Mouse (Mus musculus): ENCODE results near the gene Cep162.
A peak's percentile ranks its signal among the peaks of the same experiment; 100 is the strongest.

Gene Cep162

DNA sequence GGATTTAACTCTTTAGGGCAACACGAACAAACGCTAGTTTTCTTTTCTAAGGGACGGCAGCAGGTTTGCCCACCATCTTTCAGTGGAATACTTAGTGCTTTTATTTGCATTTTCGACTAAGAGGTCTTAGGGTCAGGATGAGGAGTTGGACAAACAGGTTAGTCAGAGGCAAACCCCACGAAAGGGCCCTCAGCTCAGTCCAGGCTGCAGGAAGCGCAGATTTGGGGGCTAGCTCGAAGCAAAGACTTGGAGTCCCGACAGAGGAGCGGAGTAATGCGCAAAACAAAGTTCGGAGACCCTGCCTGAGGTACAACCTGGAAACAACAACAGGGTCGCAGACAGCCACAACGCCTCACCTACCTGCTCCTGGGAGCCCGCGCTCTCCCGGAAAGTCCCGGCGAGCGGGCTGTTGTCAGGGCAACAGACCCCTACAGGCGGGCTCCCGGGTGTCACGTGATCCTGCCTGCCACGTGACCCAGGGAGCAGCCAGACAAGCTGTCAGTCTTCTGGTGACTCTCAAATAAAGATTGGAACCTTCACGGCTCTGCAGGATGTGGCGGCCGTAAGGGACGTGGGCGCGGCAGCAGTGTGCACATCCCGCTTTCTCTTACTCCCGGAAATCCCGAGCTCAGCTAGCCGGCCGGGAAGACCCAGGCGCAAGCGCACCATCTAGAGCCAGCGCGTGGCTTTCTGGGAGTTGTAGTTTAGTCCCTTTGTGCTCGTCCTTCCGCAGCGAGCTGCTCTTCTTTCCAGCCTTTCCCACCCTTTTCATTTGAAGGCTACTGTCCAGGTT is at the start of gene Cep162:
Gene Cep162 (minus strand): TSS at position 634 of the 793 bp plus-strand sequence.
- peak; percentile 89 to 92 for DNase-seq

DNA sequence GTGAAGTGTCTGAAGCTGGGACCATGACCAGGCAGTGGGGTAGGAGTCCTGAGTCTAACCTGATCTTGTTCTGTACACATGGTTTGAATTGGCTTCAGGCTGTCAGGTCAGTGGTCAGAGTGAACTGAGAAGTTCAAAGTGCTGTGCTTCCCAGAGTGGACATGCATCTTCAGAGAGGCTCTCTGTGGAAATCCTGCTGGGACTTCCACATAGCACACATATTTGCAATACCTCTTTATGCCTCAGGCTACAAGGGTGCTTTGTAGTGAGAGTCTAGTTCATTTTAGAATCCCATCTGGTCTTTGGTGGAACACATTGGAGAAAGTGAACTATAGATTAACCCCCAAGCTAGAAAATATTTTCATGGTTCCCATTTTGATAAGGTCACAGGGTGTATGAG is 47.9 kb upstream of the Cep162 start:
- no peak for DNase-seq

DNA sequence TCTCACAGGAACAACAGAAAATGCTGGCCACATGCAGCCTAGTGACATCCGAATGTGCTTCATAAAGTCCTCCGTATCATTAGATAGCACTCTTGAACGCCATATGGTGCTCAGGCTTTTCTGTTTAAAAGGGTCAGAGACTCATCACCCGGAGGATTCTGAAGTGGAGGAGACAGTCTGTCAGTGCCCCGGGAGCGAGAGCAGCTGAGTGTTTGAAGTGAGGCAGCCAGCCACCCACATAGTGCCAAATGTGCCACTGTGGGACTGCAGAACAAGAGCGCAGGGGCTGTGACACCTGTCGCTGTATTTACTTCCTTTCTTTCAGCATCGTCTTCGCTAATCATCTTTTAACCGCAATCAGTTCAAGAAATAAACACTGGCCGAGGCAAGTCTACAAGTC is 43.6 kb upstream of the Cep162 start:
- no peak for DNase-seq

DNA sequence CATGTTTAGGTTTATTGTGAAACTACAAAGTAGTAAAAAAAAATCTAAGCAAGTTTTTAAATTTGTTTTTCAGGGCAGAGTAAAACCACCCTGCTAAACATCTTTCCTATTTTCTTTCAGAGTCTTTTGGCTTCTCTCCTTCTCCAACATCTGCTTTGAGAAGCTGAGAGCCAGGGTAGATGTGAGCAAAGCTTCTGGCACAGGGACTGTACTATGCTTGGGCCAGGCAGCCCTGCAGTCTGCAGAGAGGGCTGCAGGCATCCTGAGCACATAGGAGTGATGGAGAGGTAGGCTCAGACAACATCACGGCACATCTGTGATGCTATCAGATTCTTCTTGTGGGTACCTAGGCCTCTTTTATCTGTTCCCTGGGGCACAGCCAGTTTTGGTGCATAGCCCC is 42.2 kb upstream of the Cep162 start:
- DNase-seq, result no peak

DNA sequence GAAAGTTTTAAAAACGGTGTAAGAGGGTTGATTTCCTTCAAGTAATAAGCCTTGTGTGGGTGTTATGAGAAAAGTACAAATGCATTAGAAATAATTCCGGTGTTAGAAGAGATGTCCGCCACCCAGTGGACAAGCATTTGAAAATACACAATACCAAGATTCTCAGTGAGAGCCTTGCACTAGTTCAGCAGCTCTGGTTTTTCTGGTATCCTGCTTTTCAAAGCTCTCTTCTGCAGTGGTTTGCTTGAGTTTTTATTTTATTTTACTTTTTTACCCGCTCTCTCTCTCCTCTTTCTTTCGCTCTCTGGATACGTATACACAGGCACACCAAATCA is 327 bp upstream of the Cep162 start:
- no peak for DNase-seq

DNA sequence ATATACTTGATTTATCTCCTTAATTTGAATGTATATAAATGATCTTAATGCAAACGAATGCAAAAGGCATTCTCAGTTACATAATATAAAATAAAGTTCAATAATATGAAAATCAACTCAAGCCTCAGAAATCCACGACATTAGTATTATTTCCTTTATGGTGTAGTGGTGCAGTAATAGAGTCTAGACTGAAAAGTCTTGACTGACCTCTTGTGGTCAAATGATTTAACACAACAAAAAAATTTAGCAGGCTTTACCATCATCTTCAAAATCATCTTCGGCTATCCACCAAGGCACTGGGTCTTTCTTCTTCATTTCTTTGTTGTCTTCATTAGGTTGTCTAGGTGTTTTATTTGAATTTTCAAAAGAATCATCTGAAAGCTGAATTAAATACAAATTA is 7.2 kb downstream of the Cep162 start:
- DNase-seq, result no peak

DNA sequence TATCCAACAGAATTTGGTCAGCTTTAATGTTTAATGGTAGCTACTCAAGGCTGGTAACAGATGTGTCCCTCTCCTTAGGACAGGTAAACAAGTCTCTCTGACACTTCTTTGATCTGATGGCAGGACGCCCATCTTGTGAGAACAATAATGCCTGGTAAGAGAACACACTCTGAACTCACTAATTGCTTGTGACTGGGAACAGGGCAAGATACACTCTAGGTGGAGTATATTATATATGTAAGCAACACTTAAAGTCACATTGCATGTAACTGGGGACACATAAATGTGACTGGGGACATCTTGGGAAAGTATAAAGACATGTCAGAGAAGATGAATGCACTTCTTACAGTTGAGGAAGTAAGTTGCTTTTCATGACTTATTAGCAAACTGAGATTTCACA is 7.7 kb downstream of the Cep162 start:
- no peak for DNase-seq

DNA sequence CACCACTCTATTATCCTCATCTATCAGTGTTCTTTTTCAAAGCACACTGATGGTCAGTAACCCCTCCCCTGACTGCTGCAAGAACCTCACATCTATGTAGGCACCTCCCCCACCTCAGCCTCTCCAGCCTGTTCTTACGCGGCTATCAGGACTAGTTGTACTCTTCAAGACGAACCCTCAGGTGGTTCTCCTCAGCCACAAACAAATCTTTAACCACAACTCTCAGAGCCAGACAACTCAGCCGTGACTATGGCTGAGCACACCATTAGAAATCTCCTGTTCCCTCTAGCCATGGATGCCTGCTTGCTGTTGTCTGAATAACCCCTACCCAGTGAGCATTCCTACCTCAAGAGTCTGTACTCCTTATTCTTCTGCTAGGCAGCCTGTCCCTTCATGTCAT is 42.1 kb downstream of the Cep162 start:
- no peak for DNase-seq

DNA sequence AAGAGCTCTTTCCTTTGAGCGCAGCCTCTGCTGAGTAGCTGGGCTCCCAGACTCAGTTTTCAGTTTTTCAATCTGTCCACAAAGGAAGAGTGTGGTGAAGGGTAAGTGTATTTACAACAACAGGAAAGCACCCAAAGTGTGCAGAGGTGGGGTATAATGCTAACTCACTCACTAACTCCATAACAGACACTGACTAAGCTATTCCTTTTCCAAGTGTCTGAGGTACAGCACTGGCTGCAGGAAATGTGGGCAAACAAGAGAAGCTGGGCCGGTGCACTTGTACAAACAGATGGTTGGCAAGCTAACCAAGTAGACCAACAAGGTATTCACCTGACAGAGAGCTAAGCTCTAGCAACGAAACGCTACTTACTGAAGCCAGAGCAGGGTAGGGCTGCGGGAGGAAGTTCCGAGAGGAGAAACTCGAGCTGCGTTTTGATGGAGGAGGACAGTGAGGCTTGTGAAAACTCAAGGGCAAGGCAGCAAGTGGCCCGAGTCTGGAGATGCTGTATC is 44.5 kb downstream of the Cep162 start:
- no peak for DNase-seq

DNA sequence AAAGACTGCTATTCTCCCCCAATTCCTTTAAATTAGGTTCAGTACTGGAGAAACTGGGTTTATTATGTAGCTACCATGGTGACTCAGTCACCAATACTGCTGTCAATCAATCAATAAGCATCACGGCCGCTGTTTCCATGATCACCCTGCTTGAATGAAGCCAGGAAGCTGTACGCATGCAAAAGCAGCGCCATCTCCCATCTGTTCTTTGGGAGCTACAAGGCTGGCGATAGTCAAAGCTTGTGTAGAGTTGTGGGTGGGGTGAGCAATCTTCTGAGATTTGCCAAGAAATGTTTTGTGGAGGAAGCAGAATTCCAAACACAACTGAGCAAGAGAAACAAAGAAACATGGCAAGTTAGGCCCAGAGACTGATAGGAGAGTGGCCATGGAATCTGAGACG is 52.9 kb downstream of the Cep162 start:
- no peak for DNase-seq

DNA sequence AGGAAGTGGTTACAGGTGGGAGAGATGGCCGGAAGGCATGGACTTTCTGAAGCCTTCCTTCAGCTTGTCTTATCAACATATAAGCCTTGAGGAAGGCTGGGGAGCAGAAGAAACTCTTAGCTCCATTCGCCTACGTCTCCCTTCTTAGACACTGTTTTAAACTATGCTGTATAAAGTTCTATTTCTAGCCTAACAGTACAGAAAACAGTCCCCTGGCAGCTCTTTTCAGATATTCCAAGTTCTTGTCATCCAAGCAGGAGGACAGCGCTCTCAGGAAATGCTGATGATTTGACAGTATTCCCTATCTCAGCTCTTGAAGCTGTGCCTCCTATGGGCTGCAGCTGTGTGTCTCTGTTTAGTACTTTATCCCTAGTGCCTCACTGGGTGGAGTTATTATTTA is 54.4 kb downstream of the Cep162 start:
- no peak for DNase-seq

DNA sequence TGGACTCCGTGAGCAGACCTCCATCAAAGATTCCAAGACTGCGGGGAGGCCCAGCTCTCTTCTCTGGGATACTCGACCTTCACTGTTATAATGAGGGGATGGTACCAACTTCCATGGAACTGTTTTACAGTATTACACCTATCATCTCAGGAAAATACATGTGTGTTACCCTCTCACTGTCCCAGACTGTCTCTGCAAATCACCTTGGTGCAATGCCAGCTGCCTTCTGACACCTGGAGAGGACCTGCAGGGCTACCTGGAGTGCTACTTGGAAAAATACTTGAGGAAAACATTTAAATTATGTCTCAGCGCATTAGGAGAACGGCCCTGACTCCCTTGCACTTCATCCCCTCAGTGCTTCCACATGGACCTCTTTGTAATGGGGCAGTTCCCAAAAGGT is 54.9 kb downstream of the Cep162 start:
- DNase-seq, result no peak

DNA sequence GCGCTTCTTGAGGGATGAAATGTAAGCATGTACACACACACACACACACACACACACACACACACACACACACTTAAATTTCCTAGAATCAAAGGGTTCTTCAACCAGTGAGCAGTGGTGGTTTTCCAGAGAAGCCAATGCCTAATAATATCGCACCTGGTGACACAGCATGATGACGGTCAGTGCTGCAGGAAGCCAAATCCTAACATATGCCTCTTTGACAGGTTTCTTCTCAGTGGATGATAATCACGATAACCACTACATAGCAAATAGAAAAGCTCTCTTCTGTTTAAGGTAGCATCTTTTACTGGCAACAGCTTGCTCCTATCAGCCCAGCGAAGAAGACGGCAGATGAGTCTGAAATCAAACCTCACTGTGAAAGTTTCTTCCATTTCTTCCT is 57.3 kb downstream of the Cep162 start:
- DNase-seq, result no peak

DNA sequence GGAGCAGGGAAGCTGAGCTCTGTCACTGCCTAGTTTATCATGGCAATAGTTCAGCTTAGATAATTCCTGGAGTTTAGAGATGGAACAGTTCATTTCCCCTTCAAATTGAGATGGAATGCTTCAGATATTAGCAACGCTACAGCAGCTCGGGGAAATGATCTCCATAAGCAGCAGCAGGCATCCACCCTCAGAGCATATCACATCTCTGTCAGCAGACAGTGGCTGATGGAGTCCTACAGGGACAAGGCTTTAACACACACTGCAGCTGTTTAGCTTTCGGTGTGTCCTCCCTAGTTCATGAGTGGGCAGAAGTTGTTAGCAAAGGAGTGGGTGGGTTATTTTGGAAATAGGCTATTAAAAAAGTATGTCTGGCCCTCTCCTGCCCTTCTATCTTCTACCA is 58.1 kb downstream of the Cep162 start:
- no peak for DNase-seq

DNA sequence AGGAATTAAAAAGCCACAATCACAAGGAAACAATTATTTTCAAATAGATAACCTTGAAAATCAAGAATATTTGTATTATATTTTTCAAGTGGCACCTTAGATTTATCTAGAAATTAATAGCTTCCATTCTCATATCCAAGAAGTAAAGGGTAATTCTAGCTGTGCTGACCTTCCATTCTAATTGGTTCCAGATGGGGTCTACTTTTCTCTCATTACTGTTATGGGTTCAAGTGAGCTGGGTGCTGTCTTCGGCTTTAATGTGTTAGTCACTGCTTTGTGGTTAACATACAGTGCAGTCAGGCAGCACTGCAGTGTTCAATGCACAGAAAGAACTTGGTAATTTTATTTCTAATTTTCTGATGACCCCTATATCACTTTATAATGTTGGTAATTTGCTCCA is 61.6 kb downstream of the Cep162 start:
- no peak for DNase-seq

DNA sequence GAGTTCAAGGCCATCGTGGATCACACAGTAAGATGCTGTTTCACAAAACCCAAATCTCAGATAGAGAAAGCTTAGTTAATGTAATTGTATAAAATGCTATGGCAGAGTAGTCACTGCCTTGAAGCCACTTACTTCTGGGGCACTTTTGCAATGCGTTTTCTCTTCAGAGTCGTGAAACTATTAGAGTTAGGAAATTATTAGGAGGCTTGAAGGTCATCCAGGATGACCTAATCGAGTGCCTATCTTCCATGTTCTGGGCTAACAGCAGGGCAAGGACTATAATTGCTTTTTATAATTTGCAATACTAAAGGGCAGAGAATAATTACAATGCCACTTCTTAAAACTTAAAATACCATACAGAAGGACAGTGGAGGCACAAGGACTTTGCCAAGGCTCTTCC is 68.0 kb downstream of the Cep162 start:
- DNase-seq, result no peak

DNA sequence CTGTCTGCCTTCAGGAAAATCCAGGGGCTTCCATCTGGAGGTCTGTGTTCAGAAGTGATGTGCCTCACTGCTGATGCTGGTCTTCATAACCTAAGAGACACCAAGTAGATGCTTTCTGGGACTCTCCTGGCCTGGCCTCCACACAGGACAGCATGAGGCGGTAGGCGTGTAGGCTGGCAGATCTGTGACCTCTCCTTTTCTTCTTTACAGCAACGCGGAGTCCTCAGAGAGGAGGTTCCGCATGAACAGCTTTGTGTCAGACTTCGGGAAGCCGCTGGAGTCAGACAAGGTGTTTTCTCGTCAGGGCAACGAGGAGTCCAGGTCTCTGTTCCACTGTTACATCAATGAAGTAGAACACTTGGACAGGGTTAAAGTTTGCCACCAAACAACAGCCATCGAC is 73.1 kb downstream of the Cep162 start:
- no peak for DNase-seq

DNA sequence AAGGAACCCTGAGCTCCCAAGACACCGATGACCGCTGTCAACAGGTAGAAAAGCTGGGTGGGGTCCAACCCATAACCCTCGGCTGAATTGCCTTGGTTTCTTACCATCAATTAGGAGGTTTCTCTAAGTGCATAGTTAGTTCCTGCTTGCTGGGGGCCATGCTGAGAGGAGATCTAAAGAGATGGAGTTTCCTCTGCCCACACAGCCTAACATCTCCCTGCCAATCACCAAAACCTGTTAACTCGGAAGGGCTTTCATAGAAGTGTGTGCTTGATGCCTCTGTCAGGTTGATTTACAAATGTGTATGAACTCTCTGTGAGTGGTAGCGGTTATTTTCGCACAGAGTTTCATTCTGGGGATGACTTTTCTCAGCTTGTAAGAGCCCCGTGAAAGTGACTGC is 76.8 kb downstream of the Cep162 start:
- no peak for DNase-seq

DNA sequence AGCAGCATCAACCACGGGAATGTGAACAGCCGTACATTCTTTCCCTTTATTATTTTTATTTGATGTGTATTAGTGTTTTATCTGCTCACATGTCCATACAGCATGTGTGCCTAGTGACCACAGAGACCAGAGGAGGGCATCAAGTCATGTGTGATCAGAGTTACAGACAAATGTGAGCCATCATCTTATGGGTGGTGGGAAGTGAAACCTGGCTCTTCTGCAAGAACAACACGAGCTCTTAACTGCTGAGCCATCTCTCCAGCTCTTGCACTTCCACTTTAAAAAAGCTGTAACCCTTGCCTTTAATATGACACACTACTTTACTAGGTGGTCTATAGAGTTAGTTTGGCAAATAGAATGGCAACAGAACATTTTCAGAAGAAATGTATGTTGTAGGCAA is 83.8 kb downstream of the Cep162 start:
- DNase-seq, result no peak

DNA sequence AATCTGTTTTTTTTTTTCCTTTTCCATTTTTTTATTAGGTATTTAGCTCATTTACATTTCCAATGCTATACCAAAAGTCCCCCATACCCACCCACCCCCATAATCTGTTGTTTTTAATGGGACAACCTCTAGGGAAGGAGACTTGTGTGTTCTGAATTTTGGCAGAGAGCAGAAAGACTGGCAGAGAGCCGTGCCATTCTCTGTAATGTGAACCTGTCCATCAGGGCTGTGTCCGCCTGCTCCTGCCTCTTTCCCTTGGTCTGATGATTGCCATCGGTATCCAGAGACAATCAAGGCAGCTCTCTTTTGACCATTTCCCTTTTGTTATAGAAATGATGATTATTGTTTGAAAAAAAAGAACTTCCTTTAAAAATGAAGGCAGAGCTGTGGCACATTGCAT is 84.4 kb downstream of the Cep162 start:
- no peak for DNase-seq

DNA sequence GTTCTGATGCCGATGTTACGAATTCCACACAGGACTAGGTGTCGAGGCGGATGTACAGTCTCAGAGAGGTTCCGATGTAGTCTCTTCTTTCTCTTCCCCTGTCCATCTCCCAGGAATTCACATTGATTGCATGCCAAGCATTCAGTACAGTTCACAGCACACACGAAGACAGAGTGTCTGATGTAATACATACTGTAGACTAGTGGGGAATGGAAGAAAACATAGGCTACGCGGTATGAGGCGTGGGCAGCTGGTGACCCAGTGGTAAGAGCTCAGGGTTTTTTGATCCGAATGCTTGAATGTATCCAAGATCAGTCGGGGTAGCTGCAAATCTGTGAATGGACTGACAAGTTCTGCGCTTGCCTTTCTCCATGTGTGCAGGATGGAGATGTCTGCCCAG is 86.2 kb downstream of the Cep162 start:
- no peak for DNase-seq

DNA sequence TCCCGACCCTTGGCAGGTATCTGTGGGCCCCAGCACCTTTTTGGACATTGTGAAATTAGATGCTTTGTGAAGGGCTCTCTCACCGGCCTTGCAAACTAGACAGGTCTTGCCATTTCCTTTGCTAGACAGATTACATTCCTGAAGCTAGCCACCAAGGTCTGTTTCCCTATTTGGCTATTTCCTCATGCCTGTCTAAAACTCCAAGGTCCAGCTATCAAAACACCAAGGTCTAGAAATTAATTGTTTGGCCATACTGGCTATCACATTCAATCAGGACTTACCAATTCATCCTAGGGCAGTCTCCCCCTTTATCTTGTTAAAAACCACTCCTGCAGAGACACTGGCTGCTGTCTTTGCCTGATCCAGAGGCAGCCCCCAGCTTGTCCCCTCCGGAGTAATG is 87.3 kb downstream of the Cep162 start:
- DNase-seq, result no peak

DNA sequence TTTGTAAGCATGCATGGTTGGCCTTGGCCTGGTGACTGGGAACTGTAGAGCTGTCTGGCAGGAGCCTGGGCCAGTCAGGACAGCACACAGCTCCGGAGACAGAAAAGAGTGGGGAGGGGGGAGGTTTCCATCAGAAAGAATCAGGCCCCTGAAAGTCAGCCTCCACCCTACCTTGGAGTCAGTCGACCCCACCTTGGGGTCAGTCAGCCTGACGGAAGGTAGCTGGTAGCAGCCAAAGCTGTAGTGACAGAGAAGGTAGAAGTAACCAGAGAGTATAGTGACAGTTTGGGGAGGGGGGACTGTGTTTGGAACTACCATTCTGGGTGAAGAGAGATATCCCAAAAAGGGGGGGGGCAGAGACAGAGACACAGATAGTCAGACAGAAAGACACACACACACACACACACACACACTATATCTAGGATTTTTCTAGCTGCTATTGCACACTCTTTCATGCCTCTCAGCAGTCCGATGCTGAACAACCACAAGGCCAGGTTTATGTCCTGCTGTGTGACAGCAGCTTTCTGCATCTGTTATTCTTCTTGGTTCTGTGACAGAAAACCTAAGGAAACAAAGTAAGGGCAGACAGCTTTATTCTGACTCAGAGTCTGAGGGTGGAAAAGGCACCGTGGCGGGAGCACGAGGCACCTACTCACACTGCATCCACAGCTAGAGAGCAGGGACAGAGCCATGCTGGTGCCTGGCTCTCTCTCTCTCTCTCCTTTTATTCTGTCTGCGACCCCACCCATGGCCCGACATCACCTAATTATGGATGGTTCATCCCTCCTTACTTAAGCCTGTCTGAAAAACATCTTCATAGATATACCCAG is 88.1 kb downstream of the Cep162 start:
- no peak for DNase-seq

DNA sequence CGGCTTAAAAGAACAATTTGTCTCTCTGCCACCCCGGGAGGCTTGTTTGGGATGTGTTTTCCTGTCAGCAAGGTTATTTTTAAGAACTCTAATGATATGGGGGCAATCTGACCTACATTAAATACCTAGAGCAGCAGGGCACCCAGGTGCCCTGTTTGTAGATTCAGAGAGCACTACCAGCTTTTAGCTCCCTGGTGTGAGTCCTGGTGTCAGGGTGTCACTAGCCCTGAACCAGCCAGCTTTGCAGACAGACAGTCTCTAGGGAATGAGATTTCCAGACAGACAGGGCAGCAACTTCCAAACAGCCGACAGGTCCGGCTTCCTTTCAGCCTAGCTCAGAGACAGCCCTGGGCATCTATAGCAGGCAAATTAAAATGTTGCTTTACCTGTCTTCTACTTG is 92.8 kb downstream of the Cep162 start:
- DNase-seq, result no peak

Measured in lung, postnatal 4 days (tissue).